Mouse (Mus musculus) forebrain, embryonic 14.5 days (tissue): Measurements from ENCODE around the gene Xrn1. TPM values are rescaled to one million over a fixed set of nuclear protein-coding genes. Genes with fewer than 3 reads are reported as not detected.

Source experiments
- ATAC-seq: fragments of 200-750 bp; cut with Nextera tagmentation; 2 replicates; pipeline ENCODE4 v1.8.0; 2017; ENCODE audit warnings: mild to moderate bottlenecking, moderate library complexity
- DNase-seq: peaks from one replicate; pipeline ENCODE4 v3.0.0-alpha.2; 2015; ENCODE audit warnings: low spot score
- H3K27ac ChIP-seq: fragments of 300-500 bp; sonication (generic); 2 replicates; pipeline ENCODE4 v1.5.1; 2014; ENCODE audit warnings: low read depth, mild to moderate bottlenecking, control low read depth, low read length, moderate library complexity
- H3K27me3 ChIP-seq: fragments of 300-500 bp; sonication (generic); replicated peaks from 2 replicates; pipeline ENCODE4 v1.6.1; 2014; ENCODE audit warnings: low read length, control low read depth, mixed read lengths; ENCODE audit not compliant: control insufficient read depth, insufficient read depth
- H3K36me3 ChIP-seq: fragments of 300-500 bp; sonication (generic); 2 replicates; pipeline ENCODE4 v1.6.1; 2014; ENCODE audit warnings: low read length, control low read depth; ENCODE audit not compliant: control insufficient read depth, insufficient read depth
- H3K4me1 ChIP-seq: fragments of 300-500 bp; sonication (generic); 2 replicates; pipeline ENCODE4 v1.6.1; 2014; ENCODE audit warnings: antibody characterized with exemption, low read length, control low read depth; ENCODE audit not compliant: control insufficient read depth, insufficient read depth
- H3K4me2 ChIP-seq: fragments of 300-500 bp; sonication (generic); 2 replicates; pipeline ENCODE4 v1.6.1; 2014; ENCODE audit warnings: mild to moderate bottlenecking, control low read depth, low read length
- H3K4me3 ChIP-seq: fragments of 300-500 bp; sonication (generic); 2 replicates; pipeline ENCODE4 v1.5.1; 2014; ENCODE audit warnings: low read depth, low read length, control low read depth
- H3K9ac ChIP-seq: fragments of 300-500 bp; sonication (generic); 2 replicates; pipeline ENCODE4 v1.6.1; 2014; ENCODE audit warnings: mild to moderate bottlenecking, low read length, control low read depth, moderate library complexity
- H3K9me3 ChIP-seq: fragments of 300-500 bp; sonication (generic); replicated peaks from 2 replicates; pipeline ENCODE4 v1.6.1; 2016; ENCODE audit warnings: low read length, control low read depth, mixed read lengths; ENCODE audit not compliant: control insufficient read depth
- WGBS: fragments of 180-500 bp; shearing (Covaris S2); extraction: QIAGEN DNeasy Blood & Tissue Kit; methylation state at CpG from one replicate; pipeline ENCODE4 v1.1.7; 2014; 5-methylcytosine and 5-hydroxymethylcytosine counted together
- polyA plus RNA-seq: library from polyadenylated mRNA; unstranded; fragments of >200 nt; fragmentation: Nextera tagmentation; extraction: Ambion mirVana; gene quantifications from 2 replicates; pipeline ENCODE4 v1.2.1, GENCODE M21; 2014

The Xrn1 gene
- polyA plus RNA-seq, 1 experiment from 2014 or later: 11.1 TPM

DNA sequence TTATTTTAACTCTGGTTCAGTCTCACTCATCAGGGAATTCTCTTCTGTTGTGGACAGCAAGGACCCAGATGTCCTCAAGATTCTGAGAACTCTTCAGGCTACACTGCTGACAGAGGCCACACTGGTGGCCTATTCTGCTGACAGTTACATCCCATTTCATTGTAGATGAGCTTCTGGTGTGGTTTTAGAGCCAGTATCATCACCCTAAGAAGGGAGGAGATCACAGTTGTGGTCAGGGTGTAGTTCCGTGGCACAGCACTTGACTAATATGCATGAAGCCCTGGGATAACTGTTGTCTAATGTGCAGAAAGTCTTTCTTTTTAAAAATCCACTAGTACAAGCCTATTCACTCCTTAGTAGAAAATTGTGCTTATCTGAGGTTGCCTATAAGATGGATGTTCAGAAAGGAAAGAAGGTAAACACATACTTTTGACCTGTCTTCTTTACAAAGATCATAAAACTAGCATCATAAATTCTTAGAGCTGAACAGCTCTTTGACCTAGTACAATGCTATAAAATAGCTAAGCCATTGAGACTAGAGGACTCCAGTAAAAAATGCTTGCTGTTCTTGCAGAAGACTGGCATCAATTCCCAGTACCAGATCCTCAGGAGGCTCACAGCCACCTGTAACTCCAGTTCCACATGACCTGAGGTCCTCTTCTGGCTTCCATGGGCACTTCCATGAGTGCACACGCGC, 5.3 kb downstream of the Xrn1 start:
- H3K27ac ChIP-seq: no peak overlapping the region
- ATAC-seq: no peak
- no peaks in the 10 kb centered on the region for H3K27me3 ChIP-seq
- 96% methylated on average over 3 of the region's 3 CpGs for WGBS
- no peak overlapping the region for H3K4me2 ChIP-seq
- no peak overlapping the region for H3K9ac ChIP-seq
- DNase-seq: no peak
- H3K36me3 ChIP-seq: peaks cover 25% of the 10 kb centered on the region
- H3K4me1 ChIP-seq: no peaks in the 10 kb centered on the region
- no peaks in the 10 kb centered on the region for H3K9me3 ChIP-seq
- no peak overlapping the region for H3K4me3 ChIP-seq

DNA sequence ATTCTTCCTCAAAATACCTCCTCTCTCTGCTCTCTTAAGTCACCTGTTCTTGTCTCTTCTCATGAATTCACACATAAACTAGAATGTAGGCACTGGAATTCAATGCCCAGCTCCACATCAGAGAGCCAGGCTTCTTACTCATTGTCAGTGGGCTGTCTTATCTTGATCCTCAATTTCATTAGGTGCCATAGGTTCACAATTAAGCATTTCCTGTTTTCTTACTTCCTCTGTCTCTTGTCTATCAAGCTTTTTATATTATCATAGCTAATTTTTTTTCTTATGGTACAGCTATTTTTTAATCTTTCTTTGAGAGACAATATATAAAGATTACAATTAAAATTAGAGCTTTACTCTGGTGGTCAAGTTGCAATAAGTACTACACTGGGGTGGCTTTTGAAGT, 6.5 kb downstream of the Xrn1 start:
- Histone ChIP-seq H3K4me3 (no peak overlapping the region), H3K36me3 (peaks cover 30% of the 10 kb centered on the region), H3K4me2 (no peak overlapping the region), H3K9me3 (no peaks in the 10 kb centered on the region), H3K27ac (no peak overlapping the region), H3K9ac (no peak overlapping the region), H3K4me1 (no peaks in the 10 kb centered on the region), H3K27me3 (no peaks in the 10 kb centered on the region)
- DNase-seq: no peak
- ATAC-seq: no peak

DNA sequence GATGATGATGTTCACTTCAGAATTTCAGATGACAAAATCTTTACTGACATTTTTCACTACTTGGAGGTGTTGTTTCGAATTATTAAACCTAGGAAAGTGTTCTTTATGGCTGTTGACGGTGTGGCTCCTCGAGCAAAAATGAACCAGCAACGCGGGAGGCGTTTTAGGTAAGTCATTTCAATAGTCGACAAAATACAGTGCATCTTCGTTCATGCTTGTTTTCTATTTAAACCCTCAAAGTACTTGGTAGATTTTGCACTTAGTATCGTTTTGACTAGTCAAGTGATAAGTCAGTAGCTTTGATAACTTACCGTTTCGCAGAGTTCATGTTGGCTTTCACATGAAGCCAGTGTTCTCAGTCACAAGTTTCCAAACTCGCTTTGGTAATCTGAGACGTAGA, 9.5 kb downstream of the Xrn1 start:
- Histone ChIP-seq H3K27me3 (no peaks in the 10 kb centered on the region), H3K36me3 (peaks cover 31% of the 10 kb centered on the region), H3K27ac (no peak overlapping the region), H3K9ac (no peak overlapping the region), H3K9me3 (no peaks in the 10 kb centered on the region), H3K4me1 (no peaks in the 10 kb centered on the region), H3K4me2 (no peak overlapping the region), H3K4me3 (no peak overlapping the region)
- 97% methylated on average over 13 of the region's 13 CpGs for WGBS
- no peak for ATAC-seq
- no peak for DNase-seq

DNA sequence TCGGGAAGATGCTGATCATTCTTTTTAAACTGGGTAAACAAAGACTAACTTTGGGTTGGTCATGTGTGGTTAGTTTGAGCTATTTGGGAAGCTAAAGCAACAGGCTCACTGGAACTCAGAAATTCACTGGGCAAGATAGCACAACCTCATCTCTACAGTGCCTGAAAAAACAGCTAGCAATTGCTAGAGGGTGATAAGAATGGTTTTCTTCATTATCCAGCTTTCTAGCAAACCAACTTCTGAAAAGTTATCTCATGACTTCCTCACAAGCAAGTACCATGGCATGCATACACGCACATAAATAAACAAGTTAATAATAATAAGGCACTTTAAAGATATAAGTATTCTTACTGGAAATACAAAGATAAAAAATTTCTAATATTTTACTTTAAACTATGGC, 23.7 kb downstream of the Xrn1 start:
- ATAC-seq: no peak
- Histone ChIP-seq H3K4me2 (no peak overlapping the region), H3K36me3 (peaks cover 53% of the 10 kb centered on the region), H3K27ac (no peak overlapping the region), H3K4me1 (no peaks in the 10 kb centered on the region), H3K9me3 (no peaks in the 10 kb centered on the region), H3K27me3 (no peaks in the 10 kb centered on the region), H3K9ac (no peak overlapping the region), H3K4me3 (no peak overlapping the region)
- DNase-seq: no peak
- WGBS: 89% methylated on average over 2 of the region's 2 CpGs

DNA sequence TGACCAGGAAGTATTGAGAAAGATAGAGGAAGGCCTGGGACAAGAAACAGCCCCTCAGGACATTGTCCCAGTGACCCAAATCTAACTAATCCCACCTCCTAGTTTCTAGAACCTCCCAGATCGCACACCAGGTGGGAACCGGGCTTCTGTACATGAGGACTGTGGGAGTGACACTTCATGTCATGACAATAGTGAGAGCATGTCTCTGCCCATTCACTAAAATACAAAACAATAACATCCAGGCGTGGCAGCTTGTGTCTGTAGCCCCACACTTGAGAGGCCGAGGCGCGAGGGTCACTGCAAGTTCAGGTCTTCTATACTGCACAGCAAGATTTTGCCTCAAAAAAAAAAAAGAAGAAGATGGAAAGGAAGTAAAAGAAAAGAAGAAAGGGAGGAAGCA, 25.3 kb downstream of the Xrn1 start:
- H3K9me3 ChIP-seq: no peaks in the 10 kb centered on the region
- H3K36me3 ChIP-seq: peaks cover 52% of the 10 kb centered on the region
- DNase-seq: no peak
- H3K4me3 ChIP-seq: no peak overlapping the region
- no peak overlapping the region for H3K27ac ChIP-seq
- H3K4me2 ChIP-seq: no peak overlapping the region
- 85% methylated on average over 6 of the region's 6 CpGs for WGBS
- H3K27me3 ChIP-seq: no peaks in the 10 kb centered on the region
- H3K4me1 ChIP-seq: no peaks in the 10 kb centered on the region
- no peak overlapping the region for H3K9ac ChIP-seq
- no peak for ATAC-seq

DNA sequence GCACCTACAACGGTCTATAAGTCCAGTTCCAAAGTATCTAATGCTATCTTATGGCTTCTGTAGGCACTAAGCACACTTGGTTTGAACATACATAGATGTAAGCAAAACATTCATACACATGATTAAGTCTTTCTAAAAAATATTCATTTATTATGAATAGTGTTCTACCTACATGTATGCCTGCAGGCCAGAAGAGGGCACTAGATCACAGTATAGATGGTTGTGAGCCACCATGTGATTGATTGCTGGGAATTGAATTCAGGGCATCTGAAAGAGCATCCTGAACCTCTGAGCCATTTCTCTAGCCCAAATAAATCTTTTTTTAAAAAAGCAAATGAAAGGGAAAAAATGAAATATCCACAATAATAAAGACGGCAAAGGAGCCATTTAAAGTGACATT, 37.7 kb downstream of the Xrn1 start:
- DNase-seq: no peak
- Histone ChIP-seq H3K27me3 (no peaks in the 10 kb centered on the region), H3K4me2 (no peak overlapping the region), H3K9ac (no peak overlapping the region), H3K27ac (no peak overlapping the region), H3K9me3 (no peaks in the 10 kb centered on the region), H3K36me3 (peaks cover 54% of the 10 kb centered on the region), H3K4me3 (no peak overlapping the region), H3K4me1 (no peaks in the 10 kb centered on the region)
- WGBS: 96% methylated on average over 2 of the region's 2 CpGs
- no peak for ATAC-seq

DNA sequence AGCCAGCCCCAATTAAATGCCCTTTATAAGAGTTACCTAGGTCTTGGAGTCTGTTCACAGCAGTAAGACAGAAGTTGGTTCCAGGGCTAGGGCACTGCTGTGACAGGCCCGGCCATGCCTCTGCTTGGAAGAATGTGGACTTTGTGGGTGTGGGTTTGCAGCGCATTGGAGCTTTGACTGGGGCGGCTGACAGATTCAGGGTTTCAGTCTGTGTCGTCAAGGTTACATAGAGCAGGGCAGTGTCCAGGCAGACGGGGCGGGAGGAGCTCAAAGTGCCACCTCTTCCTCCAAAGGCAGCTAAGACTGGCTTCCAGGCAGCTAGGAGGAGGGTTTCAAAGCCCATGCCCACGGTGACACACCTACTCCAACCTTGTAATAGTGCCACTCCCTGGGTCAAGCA, 49.9 kb downstream of the Xrn1 start:
- no peaks in the 10 kb centered on the region for H3K27me3 ChIP-seq
- H3K9me3 ChIP-seq: no peaks in the 10 kb centered on the region
- no peak overlapping the region for H3K9ac ChIP-seq
- H3K27ac ChIP-seq: no peak overlapping the region
- peaks cover 67% of the 10 kb centered on the region for H3K36me3 ChIP-seq
- no peak for ATAC-seq
- 93% methylated on average over 7 of the region's 7 CpGs for WGBS
- H3K4me3 ChIP-seq: no peak overlapping the region
- no peak for DNase-seq
- H3K4me2 ChIP-seq: no peak overlapping the region
- no peaks in the 10 kb centered on the region for H3K4me1 ChIP-seq

DNA sequence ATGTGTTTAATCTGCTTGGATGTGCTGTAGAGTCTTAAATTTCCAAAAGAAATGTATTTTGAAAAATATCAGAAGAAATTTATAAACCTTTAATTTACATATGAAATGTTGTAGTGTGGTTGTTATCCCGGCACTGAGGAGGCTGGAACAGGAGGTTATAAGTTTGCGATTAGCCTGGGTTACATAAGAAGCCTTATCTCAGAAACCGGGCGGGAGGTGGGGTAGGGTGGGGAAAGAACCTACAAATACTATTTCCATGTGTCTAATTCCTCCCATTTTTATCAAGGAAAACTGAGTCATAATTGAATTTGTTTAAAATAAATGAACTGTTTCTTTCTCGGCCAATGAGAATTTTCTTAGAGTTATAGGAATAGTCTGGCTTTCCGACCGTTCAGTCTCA, 56.1 kb downstream of the Xrn1 start:
- Histone ChIP-seq H3K27ac (no peak overlapping the region), H3K4me3 (no peak overlapping the region), H3K36me3 (peaks cover 50% of the 10 kb centered on the region), H3K9me3 (no peaks in the 10 kb centered on the region), H3K27me3 (no peaks in the 10 kb centered on the region), H3K4me1 (no peaks in the 10 kb centered on the region), H3K4me2 (no peak overlapping the region), H3K9ac (no peak overlapping the region)
- WGBS: 96% methylated on average over 7 of the region's 7 CpGs
- no peak for DNase-seq
- ATAC-seq: no peak

DNA sequence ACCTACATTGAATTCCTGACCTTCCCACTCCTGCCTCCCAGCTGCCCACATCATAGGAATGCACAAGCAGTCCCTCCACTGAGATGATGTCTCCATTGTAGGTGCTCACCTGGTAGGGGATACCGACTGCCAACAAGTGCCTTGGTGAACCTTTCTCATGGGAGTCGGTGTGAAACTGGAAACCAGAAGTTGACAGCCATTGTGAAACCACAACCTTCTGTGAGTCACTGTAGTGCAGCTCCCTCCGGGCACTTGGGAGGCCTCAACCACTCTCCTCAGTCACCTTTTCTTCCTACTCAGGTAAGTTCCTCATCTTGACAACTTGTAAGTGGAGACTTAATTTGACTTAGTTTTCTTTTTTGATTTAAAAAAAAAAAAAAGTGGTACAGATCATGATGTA, 69.4 kb downstream of the Xrn1 start:
- Histone ChIP-seq H3K4me2 (no peak overlapping the region), H3K27me3 (no peaks in the 10 kb centered on the region), H3K36me3 (peaks cover 63% of the 10 kb centered on the region), H3K9me3 (no peaks in the 10 kb centered on the region), H3K27ac (no peak overlapping the region), H3K9ac (no peak overlapping the region), H3K4me3 (no peak overlapping the region), H3K4me1 (no peaks in the 10 kb centered on the region)
- ATAC-seq (no peak), DNase-seq (no peak)
- WGBS: 92% methylated on average over 3 of the region's 3 CpGs
